Mouse (Mus musculus) hindbrain, embryonic 14.5 days (tissue): ENCODE results near the gene Urah. TPM values are rescaled to one million over a fixed set of nuclear protein-coding genes. Genes with fewer than 3 reads are reported as not detected.

Source experiments
- ATAC-seq: fragments of 200-750 bp; cut with Nextera tagmentation; 2 replicates; pipeline ENCODE4 v1.8.0; 2017; ENCODE audit warnings: moderate number of reproducible peaks, mild to moderate bottlenecking, moderate TSS enrichment, moderate library complexity; ENCODE audit not compliant: low FRiP score
- DNase-seq: peaks from one replicate; pipeline ENCODE4 v3.0.0-alpha.2; 2015; ENCODE audit warnings: low spot score
- H3K27ac ChIP-seq: fragments of 300-500 bp; sonication (generic); 2 replicates; pipeline ENCODE4 v1.5.1; 2014; ENCODE audit warnings: mild to moderate bottlenecking, moderate library complexity
- H3K27me3 ChIP-seq: fragments of 300-500 bp; sonication (generic); 2 replicates; pipeline ENCODE4 v1.6.1; 2014; ENCODE audit warnings: mild to moderate bottlenecking, low read length, mixed read lengths; ENCODE audit not compliant: control insufficient read depth, insufficient read depth
- H3K36me3 ChIP-seq: fragments of 300-500 bp; sonication (generic); replicated peaks from 2 replicates; pipeline ENCODE4 v1.6.1; 2014; ENCODE audit not compliant: control insufficient read depth, insufficient read depth
- H3K4me1 ChIP-seq: fragments of 300-500 bp; sonication (generic); replicated peaks from 2 replicates; pipeline ENCODE4 v1.6.1; 2014; ENCODE audit warnings: antibody characterized with exemption, low read length, mixed read lengths; ENCODE audit not compliant: control insufficient read depth, insufficient read depth
- H3K4me2 ChIP-seq: fragments of 300-500 bp; sonication (generic); replicated peaks from 2 replicates; pipeline ENCODE4 v1.6.1; 2014; ENCODE audit warnings: mild to moderate bottlenecking, moderate library complexity
- H3K4me3 ChIP-seq: fragments of 300-500 bp; sonication (generic); replicated peaks from 2 replicates; pipeline ENCODE4 v1.5.1; 2014; ENCODE audit warnings: mild to moderate bottlenecking, low read length
- H3K9ac ChIP-seq: fragments of 300-500 bp; sonication (generic); 2 replicates; pipeline ENCODE4 v1.6.1; 2014
- H3K9me3 ChIP-seq: fragments of 300-500 bp; sonication (generic); 2 replicates; pipeline ENCODE4 v1.6.1; 2016; ENCODE audit warnings: low read length; ENCODE audit not compliant: control insufficient read depth
- WGBS: fragments of 180-500 bp; shearing (Covaris S2); extraction: QIAGEN DNeasy Blood & Tissue Kit; methylation state at CpG from one replicate; pipeline ENCODE4 v1.1.7; 2014; 5-methylcytosine and 5-hydroxymethylcytosine counted together
- polyA plus RNA-seq: library from polyadenylated mRNA; unstranded; fragments of >200 nt; fragmentation: Nextera tagmentation; extraction: Ambion mirVana; gene quantifications from 2 replicates; pipeline ENCODE4 v1.2.1, GENCODE M21; 2014

Urah gene
- polyA plus RNA-seq, 1 experiment from 2014 or later = 0.31 TPM

GRCm38 (mm10) chr7:140857550-140858505 lies 23.0 kb downstream of the Urah start, which contains the start of gene Bet1l:
Gene Bet1l, minus strand, starts transcription at chr7:140857577.
- H3K4me2 ChIP-seq = peak within 1 kb of the TSS; percentile 83
- H3K9ac ChIP-seq = peak within 1 kb of the TSS; percentile 97
- 37% methylated on average over 40 of the region's 40 CpGs for WGBS
- ATAC-seq = peak; percentile 49
- DNase-seq = no peak
- H3K36me3 ChIP-seq = peaks cover 64% of the 10 kb centered on the region
- no peaks in the 10 kb centered on the region for H3K9me3 ChIP-seq
- peak within 1 kb of the TSS; percentile 83 for H3K4me3 ChIP-seq
- H3K4me1 ChIP-seq = peaks cover 27% of the 10 kb centered on the region
- H3K27me3 ChIP-seq = no peaks in the 10 kb centered on the region
- peak within 1 kb of the TSS; percentile 89 for H3K27ac ChIP-seq

GRCm38 (mm10) chr7:140858746-140859145 lies 23.9 kb downstream of the Urah start:
- 94% methylated on average over 8 of the region's 8 CpGs for WGBS
- DNase-seq (no peak), ATAC-seq (no peak)
- H3K9me3 ChIP-seq = no peaks in the 10 kb centered on the region
- peaks cover 27% of the 10 kb centered on the region for H3K4me1 ChIP-seq
- H3K4me2 ChIP-seq = peak overlapping the region; percentile 83
- peaks cover 64% of the 10 kb centered on the region for H3K36me3 ChIP-seq
- H3K27ac ChIP-seq = no peak overlapping the region
- peak overlapping the region; percentile 38; the same call in 1 of the 2 replicates for H3K9ac ChIP-seq
- peak overlapping the region; percentile 83 for H3K4me3 ChIP-seq
- H3K27me3 ChIP-seq = no peaks in the 10 kb centered on the region

DNA sequence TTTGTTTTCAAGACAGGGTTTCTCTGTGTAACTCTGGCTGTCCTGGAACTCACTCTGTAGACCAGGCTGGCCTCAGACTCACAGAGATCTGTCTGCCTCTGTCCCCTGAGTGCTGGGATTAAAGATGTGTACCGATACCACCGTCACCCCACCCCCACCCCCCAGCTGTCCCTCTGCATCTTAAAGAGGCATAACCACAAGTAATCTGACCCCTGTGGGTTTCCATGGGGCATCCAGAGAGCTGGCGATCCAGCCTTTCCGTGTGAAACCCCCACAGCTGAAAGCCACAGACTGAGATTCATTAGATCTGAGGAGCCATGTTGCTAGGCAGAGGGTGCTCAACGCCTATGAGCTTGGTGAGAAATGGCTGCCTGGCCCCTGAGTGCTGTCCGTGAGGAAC lies 25.2 kb downstream of the Urah start:
- Histone ChIP-seq H3K9me3 (no peaks in the 10 kb centered on the region), H3K27ac (no peak overlapping the region), H3K4me1 (peaks cover 25% of the 10 kb centered on the region), H3K4me2 (no peak overlapping the region), H3K4me3 (no peak overlapping the region), H3K9ac (no peak overlapping the region), H3K36me3 (peaks cover 65% of the 10 kb centered on the region), H3K27me3 (no peaks in the 10 kb centered on the region)
- no peak for ATAC-seq
- no peak for DNase-seq
- 73% methylated on average over 6 of the region's 6 CpGs for WGBS

GRCm38 (mm10) chr7:140860728-140861127 lies 25.9 kb downstream of the Urah start:
- Histone ChIP-seq H3K27me3 (no peaks in the 10 kb centered on the region), H3K9ac (no peak overlapping the region), H3K4me1 (peaks cover 19% of the 10 kb centered on the region), H3K9me3 (no peaks in the 10 kb centered on the region), H3K27ac (no peak overlapping the region), H3K36me3 (peaks cover 71% of the 10 kb centered on the region), H3K4me3 (no peak overlapping the region), H3K4me2 (no peak overlapping the region)
- WGBS = 89% methylated on average over 5 of the region's 5 CpGs
- DNase-seq = no peak
- no peak for ATAC-seq

- Histone ChIP-seq H3K27ac (no peak overlapping the region), H3K4me2 (no peak overlapping the region), H3K9ac (no peak overlapping the region), H3K4me3 (no peak overlapping the region), H3K27me3 (no peaks in the 10 kb centered on the region), H3K36me3 (peaks cover 64% of the 10 kb centered on the region), H3K4me1 (no peaks in the 10 kb centered on the region; the same call in 1 of the 2 replicates), H3K9me3 (no peaks in the 10 kb centered on the region)
- DNase-seq (no peak), ATAC-seq (no peak)
- WGBS = 93% methylated on average over 12 of the region's 12 CpGs
Observed at GRCm38 (mm10) chr7:140864761-140865160, 29.9 kb downstream of the Urah start.

DNA sequence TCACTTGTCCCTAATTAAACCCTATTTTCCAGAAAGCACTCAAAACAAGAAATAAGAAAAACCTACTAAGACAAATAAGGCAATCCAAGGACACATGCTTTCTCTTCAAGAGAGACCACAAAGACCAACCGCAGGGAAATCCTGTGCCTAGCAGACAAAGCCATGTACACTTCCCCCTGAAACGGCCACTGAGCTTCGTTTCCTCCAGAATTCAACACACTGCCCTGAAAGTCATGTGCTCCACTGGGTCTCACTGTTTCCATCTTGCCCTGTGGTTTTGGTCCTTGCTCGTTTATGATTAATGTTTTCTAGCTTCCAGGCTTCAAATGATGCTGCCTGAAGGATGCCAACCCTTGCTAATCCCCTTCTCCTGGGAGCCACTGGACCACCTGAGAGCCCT lies 39.4 kb downstream of the Urah start:
- Histone ChIP-seq H3K4me3 (no peak overlapping the region), H3K9me3 (no peaks in the 10 kb centered on the region), H3K4me2 (no peak overlapping the region), H3K27ac (no peak overlapping the region), H3K27me3 (no peaks in the 10 kb centered on the region), H3K4me1 (no peaks in the 10 kb centered on the region), H3K9ac (no peak overlapping the region), H3K36me3 (peaks cover 35% of the 10 kb centered on the region)
- 91% methylated on average over 4 of the region's 4 CpGs for WGBS
- ATAC-seq = no peak
- no peak for DNase-seq

- Histone ChIP-seq H3K4me2 (no peak overlapping the region), H3K4me1 (peaks cover 8% of the 10 kb centered on the region), H3K27ac (no peak overlapping the region), H3K9me3 (no peaks in the 10 kb centered on the region), H3K9ac (no peak overlapping the region), H3K27me3 (no peaks in the 10 kb centered on the region), H3K36me3 (peaks cover 30% of the 10 kb centered on the region), H3K4me3 (no peak overlapping the region)
- ATAC-seq (no peak), DNase-seq (no peak)
- 84% methylated on average over 6 of the region's 6 CpGs for WGBS
Observed at GRCm38 (mm10) chr7:140877364-140877763, 42.5 kb downstream of the Urah start.

DNA sequence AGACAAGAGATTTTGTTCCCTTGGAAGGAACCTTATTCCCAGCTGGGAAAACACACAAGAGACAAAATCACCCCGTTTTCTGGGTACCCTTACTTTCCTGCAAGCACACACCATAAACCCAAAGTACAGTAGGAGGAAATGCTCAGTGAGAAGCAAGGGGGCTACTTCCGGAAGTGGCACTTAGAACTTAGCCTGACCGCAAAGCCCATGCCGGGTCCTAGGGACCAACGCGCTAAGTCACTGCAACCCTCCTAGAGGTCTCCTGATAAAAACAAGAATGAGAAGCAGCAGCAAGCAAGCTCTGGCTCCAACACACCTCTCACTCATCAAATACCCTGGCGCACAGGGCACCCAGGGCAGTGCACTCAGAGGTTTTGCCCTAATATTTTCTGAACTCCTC lies 44.5 kb downstream of the Urah start:
- H3K4me2 ChIP-seq = no peak overlapping the region
- WGBS = 96% methylated on average over 7 of the region's 7 CpGs
- peaks cover 12% of the 10 kb centered on the region for H3K4me1 ChIP-seq
- no peaks in the 10 kb centered on the region for H3K27me3 ChIP-seq
- H3K9ac ChIP-seq = no peak overlapping the region
- H3K27ac ChIP-seq = no peak overlapping the region
- ATAC-seq (no peak), DNase-seq (no peak)
- no peaks in the 10 kb centered on the region for H3K9me3 ChIP-seq
- H3K36me3 ChIP-seq = peaks cover 21% of the 10 kb centered on the region
- no peak overlapping the region for H3K4me3 ChIP-seq

DNA sequence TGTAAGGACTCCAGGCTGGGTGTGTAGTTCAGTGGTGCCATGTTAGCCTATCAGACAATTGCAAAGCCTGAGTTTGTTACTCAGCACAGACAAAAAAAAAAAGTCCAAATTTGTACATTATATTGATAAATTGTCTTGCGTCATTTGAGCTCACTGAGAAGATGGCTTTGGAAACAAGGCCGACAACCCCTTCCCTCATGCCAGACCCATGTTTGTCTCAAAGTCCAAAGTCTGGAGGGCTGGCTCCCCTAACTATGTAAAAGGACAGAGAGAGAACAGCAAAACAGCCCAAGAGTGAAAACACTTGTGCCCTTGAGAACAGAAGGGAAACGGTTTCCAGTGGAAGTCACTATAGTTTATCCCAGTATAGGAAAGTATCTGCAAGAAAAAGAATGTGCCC lies 45.6 kb downstream of the Urah start:
- peak overlapping the region; percentile 20; the same call in 1 of the 2 replicates for H3K9ac ChIP-seq
- 88% methylated on average over 3 of the region's 3 CpGs for WGBS
- H3K4me1 ChIP-seq = peaks cover 12% of the 10 kb centered on the region
- peak overlapping the region; percentile 91; the same call in 1 of the 2 replicates for H3K4me3 ChIP-seq
- no peak for ATAC-seq
- peak overlapping the region; percentile 76; the same call in 1 of the 2 replicates for H3K4me2 ChIP-seq
- H3K27me3 ChIP-seq = no peaks in the 10 kb centered on the region
- no peak for DNase-seq
- no peaks in the 10 kb centered on the region for H3K9me3 ChIP-seq
- peaks cover 20% of the 10 kb centered on the region for H3K36me3 ChIP-seq
- no peak overlapping the region for H3K27ac ChIP-seq
